Mouse (Mus musculus) frontal cortex, postnatal 25 days (tissue): ENCODE measurements at regions not wholly inside any gene's neighbourhood (a gene's known extent, or its start where the extent isn't known, plus 50 kb on each side); places are given as distances from the start of the nearest gene placed in this dataset.
"Not testable (repeated sequence)": the region's sequence is repeated elsewhere in the genome, so short reads cannot be mapped to it uniquely, and the experiment has no call there.

Source experiments
- DNase-seq, 2 experiments: peaks; one replicate each; pipeline ENCODE4 v3.0.0; 2022; ENCODE audit warnings: low spot score in 2 of 2

- DNase-seq, result peak in 1 of 2 experiments; percentile 28
These were observed 52.0 kb upstream of the Ak4 start for GRCm38 (mm10) chr4:101366905-101367679.

- DNase-seq, result no peak
These were observed 53.8 kb upstream of the Ak4 start for GRCm38 (mm10) chr4:101365299-101365698.

- DNase-seq, result no peak
These were observed 54.4 kb upstream of the Ak4 start for GRCm38 (mm10) chr4:101364716-101365115.

GRCm38 (mm10) chr4:101363231-101363630, 55.8 kb upstream of the Ak4 start:
- not testable (repeated sequence) for DNase-seq

DNA sequence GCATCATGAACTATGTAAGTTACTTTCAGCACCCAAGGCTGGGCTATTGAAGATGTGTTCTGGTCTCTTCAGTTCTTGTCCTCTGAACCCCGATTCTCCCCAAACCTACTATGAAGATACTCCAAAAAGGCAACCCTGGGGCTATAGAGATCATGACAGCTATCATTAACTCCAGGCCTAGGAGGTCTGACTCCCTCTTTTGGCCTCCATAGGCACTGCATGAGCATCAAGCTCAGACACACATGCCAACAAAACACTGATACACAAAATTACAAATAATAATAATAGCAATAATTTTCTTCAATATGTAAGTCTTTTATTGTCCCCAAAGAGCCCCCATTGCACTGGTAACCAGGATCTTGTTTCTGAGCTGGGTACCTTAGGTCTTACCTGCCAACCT, 57.3 kb upstream of the Ak4 start:
- no peak for DNase-seq

GRCm38 (mm10) chr4:101360296-101360695, 58.8 kb upstream of the Ak4 start:
- DNase-seq, result no peak

DNA sequence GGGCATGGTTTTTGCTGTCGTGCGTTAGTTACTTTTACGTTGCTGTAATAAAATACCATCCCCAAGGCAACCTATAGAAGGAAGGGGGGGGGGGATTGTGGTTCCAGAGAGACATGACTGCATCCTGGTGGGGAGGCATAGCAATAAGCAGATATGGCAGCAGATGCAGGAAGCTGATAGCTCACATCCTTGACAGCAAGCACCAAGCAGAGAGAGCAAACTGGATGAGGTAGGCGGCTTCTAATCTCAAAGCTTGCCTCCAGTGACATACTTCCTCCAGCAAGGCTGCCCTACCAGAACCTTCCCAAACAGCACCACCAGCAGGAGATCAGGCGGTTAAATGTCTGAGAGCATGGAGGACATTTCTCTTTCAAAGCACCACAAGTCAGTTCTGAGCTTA, 60.0 kb upstream of the Ak4 start:
- DNase-seq, result no peak

DNA sequence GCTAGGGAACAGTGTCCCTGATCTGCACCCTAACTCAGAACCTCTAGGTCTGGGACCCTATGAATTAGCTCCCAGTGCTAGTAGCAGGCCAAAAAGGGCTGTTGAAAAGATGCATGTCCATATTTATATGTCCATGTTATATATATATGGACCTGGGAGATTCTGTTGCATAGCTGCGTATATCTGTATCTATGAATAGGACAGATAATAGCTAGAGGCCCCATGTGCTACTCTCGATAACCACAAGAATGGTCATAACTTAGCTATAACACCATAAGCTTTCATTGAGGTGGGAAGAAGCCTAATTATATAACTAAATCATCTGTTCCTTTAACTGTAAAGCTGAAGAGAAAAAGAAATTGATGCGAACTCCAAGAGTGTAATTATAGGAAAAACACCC, 60.6 kb upstream of the Ak4 start:
- DNase-seq, result no peak

- no peak for DNase-seq
These were observed 61.2 kb upstream of the Ak4 start for GRCm38 (mm10) chr4:101357923-101358322.

DNA sequence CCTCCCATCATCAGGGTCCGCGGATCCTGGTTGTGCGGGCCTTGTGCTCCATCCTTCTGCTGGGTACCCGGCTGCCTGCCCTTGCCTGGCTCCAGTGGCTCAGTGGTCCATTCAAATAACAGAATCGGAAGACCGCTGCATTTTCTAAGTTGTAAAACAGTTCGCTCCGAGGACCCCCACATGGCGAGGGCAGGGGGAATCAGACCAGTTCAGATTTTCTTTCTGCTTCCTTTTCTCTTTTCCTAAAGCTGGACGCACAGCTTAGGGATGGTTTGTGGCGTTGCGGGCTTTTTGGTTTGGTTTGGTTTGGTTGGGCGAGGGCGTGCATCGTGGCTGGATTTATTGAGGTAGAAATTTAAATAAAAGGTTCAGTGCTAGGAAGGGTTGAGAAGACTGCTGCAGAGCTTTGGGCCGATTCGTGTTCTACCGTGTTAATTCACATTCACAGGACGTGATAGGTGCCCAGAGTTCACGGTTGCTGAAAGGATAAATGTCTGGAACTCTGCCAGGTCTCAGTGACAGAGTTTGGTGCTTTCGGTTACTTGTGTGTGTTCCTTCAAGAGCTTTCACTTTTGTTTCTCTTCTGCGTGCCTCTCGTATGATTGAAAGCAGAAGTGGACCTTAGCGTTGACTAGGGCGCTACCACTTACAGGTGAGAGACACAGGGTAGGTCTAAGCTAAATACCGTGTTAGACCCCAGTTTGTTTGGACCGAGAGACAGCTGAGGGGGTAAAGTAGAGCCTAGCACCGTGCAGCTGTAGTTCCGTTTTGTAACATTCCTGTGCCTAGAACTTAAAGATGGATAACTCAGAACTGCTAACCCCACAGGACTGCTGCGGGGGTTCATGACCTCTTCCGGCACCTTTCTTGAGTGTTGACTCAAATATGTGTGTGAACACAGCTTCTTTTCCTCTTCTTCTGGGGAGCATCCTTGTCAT, 61.9 kb upstream of the Ak4 start:
- peak; percentile 63 to 66 for DNase-seq

- peak; percentile 67 to 73 for DNase-seq
These were observed 62.8 kb upstream of the Ak4 start for GRCm38 (mm10) chr4:101356093-101356953.

DNA sequence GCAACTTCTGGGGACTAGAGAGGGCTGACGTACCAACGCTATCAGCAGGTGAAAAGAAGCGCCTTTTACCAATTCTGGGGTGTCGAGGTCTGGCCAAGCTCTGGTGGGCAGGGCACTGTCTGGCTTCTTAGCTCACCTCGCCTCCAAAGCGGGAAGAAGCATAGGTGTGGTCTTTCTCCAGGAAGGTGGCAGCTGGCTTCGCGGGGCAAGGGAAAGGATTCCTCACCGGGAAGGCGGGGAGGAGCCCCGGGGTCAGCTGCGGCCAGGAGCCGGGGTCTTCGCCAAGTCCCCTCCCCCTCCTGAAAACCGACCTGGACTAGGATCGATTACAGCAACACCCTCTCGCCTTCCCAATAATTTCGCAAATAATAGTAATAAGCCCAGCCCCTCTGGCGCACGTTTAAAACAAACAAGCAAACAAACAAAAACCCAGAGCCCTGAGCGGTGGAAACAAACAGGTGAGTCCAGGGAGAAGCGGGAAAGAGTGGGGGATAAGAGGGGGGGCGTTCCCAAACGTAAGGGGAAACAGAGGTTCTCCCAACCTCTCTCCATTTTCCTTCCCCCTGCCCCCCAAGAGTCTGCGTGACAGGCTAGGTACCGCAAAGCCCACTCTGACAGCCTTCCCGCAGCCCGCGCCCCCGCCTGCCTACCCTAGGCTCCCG, 63.5 kb upstream of the Ak4 start:
- DNase-seq, result no peak

GRCm38 (mm10) chr4:101354951-101355350, 64.1 kb upstream of the Ak4 start:
- no peak for DNase-seq

DNA sequence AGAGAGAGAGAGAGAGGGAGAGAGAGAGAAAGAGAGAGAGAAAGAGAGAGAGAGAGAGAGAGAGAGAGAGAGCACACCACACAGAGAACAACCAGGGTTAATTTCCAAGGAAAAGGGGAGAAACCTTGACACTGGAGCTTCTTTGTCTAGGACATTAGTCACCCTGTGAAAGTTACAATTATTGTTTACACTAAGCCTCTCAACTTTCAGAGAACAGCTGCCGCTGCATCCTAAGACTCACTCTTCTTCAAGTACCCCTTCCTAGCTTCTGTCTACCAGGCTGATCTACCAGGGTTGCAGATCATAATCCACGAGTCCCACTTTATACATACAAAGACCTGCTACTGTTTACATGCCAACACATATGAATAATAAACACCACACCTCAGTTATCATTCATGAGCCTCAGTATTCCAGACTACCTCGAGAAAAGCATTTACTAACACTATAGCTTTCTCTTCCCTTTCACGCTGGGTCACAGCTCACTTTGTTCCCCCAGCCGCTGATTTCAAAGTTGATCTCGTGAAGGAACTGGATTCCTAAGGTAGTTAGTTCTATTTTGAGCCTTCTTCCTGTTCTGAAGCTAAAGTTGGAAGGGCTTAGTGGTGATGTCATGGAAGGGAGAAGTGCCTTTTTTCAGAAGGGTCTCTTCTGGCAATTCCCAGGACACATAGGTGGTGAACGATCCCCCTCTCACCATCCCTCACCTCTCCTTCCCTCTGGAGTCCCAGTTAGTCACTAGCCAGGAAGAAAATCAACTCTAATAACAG, 64.8 kb upstream of the Ak4 start:
- DNase-seq, result no peak

DNA sequence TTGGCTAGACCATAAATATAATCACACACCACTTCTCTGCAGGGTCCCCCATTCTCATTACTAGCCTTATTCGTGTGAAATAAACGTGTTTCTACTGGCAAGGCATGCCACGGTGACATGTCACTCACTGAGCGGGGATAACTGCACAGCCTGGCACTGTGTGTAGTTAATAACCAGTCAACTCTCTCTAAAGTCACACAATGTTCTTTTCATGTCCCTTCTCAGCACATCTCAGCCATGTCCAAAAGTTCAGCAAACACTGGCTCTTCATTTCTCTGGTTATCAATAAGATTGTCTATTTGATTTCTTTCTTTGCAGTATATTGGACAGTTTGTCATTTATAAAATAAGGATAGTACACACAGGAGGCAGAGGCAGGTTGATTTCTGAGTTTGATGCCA, 66.9 kb upstream of the Ak4 start:
- DNase-seq, result no peak

DNA sequence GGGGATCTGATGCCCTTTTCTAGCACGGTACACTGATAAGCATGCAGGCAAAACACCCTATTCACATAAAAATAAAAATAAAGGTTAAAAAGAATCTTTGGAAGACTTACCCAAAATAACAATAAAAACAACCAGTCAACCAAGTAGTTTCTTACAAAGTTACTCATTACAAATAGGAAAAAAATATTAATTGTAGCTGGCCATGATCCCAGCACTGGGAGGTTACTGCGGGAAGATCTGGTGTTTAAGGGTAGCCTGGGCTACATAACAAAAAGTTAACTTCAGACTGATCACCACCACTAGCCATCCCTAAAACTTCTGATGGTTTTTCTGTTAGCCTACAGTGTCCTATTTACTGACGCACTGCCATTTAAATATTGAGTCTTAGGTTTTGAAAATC, 67.4 kb upstream of the Ak4 start:
- DNase-seq, result no peak

GRCm38 (mm10) chr4:101350656-101351055, 68.4 kb upstream of the Ak4 start:
- no peak for DNase-seq

DNA sequence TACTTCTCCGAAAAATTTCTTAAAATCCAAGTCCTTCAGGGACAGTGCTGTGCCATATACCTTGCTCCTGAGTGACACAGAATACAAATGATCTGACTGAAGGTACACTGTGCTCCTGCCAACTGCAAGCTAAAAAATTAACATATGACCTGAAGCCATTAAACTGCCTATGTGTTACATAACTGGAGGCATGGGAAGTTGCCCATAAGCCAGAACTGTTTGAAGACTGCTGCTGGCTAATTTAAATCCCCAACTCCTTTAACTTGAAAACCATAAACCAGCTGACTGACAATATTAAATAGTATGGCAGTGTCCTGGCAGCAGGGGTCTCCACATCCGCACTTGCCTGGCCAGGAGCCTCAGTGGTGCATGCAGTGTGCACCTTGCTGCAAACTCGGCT, 68.9 kb upstream of the Ak4 start:
- no peak for DNase-seq

DNA sequence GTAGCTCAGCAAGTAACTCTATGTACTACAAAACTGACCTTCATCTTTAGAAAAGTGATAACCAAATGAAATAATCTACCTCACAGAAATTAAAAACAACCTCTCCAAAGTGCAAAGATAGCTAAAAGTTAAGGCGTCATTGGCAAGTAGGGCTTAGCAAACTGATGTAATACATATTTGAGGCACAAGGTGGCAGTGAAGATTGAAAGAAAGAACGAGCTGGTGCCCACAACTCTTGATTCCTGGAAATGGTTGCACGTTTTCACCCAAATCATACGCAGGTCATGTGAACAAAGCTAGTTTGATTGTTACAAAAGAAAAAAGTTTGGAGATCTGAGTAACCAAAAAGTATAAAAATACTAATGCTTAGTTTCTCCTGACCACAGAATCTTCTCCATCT, 69.7 kb upstream of the Ak4 start:
- no peak for DNase-seq

- DNase-seq, result no peak
These were observed 71.8 kb upstream of the Ak4 start for GRCm38 (mm10) chr4:101347309-101347708.
